Mouse (Mus musculus) hindbrain, embryonic 15.5 days (tissue): ENCODE results near the gene Mmgt2. TPM values are rescaled to one million over a fixed set of nuclear protein-coding genes. Genes with fewer than 3 reads are reported as not detected.
A peak's percentile ranks its signal among the peaks of the same experiment; 100 is the strongest.
"Not testable (repeated sequence)": the region's sequence is repeated elsewhere in the genome, so short reads cannot be mapped to it uniquely, and the experiment has no call there.

Experiments used
- ATAC-seq: fragments of 200-750 bp; cut with Nextera tagmentation; 2 replicates; pipeline ENCODE4 v1.8.0; 2017; ENCODE audit warnings: low read depth, moderate number of reproducible peaks, moderate TSS enrichment; ENCODE audit not compliant: low FRiP score
- H3K27ac ChIP-seq: fragments of 300-500 bp; sonication (generic); replicated peaks from 2 replicates; pipeline ENCODE4 v1.5.1; 2015; ENCODE audit warnings: mild to moderate bottlenecking, inconsistent platforms
- H3K27me3 ChIP-seq: fragments of 300-500 bp; sonication (generic); 2 replicates; pipeline ENCODE4 v1.6.1; 2015; ENCODE audit warnings: control low read depth, inconsistent platforms
- H3K36me3 ChIP-seq: fragments of 300-500 bp; sonication (generic); 2 replicates; pipeline ENCODE4 v1.6.1; 2015; ENCODE audit warnings: control low read depth, inconsistent platforms
- H3K4me1 ChIP-seq: fragments of 300-500 bp; sonication (generic); replicated peaks from 2 replicates; pipeline ENCODE4 v1.6.1; 2015; ENCODE audit warnings: control low read depth, inconsistent platforms
- H3K4me2 ChIP-seq: fragments of 300-500 bp; sonication (generic); 2 replicates; pipeline ENCODE4 v1.6.1; 2015; ENCODE audit warnings: moderate library complexity, mild to moderate bottlenecking, inconsistent platforms
- H3K4me3 ChIP-seq: fragments of 300-500 bp; sonication (generic); 2 replicates; pipeline ENCODE4 v1.5.1; 2015; ENCODE audit warnings: mild to moderate bottlenecking, inconsistent platforms
- H3K9ac ChIP-seq: fragments of 300-500 bp; sonication (generic); 2 replicates; pipeline ENCODE4 v1.6.1; 2015; ENCODE audit warnings: inconsistent platforms
- H3K9me3 ChIP-seq: fragments of 300-500 bp; sonication (generic); 2 replicates; pipeline ENCODE4 v1.6.1; 2016; ENCODE audit warnings: control low read depth, inconsistent platforms
- WGBS: fragments of 180-500 bp; shearing (Covaris S2); methylation state at CpG from one replicate; pipeline ENCODE4 v1.1.7; 2015; 5-methylcytosine and 5-hydroxymethylcytosine counted together
- polyA plus RNA-seq: library from polyadenylated mRNA; unstranded; fragments of >200 nt; fragmentation: Nextera tagmentation; extraction: Ambion mirVana; gene quantifications from 2 replicates; pipeline ENCODE4 v1.2.1, GENCODE M21; 2015

Mmgt2 gene
- polyA plus RNA-seq, 1 experiment from 2014 or later = 23.7 TPM

DNA sequence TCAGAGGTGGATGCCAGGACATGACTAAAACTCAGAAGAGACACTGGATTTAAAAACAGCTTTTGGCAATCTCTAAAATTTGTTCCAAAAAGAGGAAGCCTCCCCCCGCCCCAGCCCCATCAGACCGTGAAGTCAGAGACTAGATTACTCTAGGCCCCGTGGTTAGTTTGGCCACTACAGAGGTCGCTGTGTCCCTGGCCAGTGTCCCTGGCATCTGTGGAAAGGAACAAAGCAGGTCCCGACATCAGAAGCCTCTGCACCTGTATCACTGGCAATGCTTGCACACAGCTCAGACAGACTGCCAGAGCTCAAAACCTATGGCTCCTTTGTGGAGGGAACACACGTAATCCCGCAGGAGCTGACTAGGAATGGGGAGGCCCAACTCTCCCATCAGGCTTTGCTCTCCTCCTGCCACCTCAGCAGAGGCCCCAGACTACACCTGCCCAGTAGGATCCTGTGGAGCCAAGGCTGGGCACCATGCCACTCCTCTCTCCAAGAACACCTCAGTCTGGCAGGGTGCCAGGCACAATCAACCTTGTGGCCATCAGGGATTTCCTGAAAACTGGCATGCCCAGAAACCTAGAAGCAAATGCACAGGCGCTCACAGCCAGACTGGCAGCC is 5.3 kb upstream of the Mmgt2 start:
- Histone ChIP-seq H3K27ac (peak overlapping the region; percentile 55), H3K36me3 (no peaks in the 10 kb centered on the region), H3K4me2 (no peak overlapping the region), H3K4me3 (no peak overlapping the region), H3K27me3 (no peaks in the 10 kb centered on the region), H3K9me3 (no peaks in the 10 kb centered on the region), H3K9ac (no peak overlapping the region), H3K4me1 (peaks cover 54% of the 10 kb centered on the region)
- 67% methylated on average over 8 of the region's 8 CpGs for WGBS
- ATAC-seq = no peak

DNA sequence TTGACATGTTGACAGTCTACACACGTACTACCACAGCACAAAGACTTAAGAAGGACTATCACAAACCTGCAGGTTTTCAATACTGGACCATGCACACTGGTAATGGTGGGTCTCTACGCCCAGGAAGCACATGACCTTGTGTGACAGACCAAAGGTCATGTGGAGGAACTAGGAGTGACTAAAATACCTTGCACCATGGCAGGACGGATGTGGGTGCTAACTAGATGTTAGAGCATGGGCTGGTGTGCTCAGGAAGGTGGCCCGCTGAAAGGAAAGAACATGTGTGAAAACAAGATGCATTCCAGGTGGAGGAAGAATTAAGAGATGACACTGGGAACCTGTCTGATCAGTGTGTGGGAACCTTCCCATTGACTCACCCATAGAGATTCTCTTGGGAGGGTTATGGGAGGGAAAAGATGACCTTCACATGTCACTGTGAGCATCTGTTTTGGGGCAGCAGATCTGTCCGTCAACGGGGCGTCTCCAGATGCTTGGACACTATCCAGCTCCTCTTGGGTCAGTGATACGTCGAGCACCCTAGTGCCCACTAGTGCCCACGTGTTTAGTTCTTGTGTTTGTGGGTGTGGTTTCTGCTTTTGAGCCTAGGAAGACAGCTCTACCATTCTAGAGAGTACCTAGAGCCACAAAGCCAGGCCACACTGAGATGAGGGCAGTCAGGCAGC is 4.6 kb upstream of the Mmgt2 start:
- Histone ChIP-seq H3K27me3 (no peaks in the 10 kb centered on the region), H3K4me1 (peaks cover 56% of the 10 kb centered on the region), H3K4me3 (no peak overlapping the region), H3K36me3 (no peaks in the 10 kb centered on the region), H3K9ac (no peak overlapping the region), H3K27ac (peak overlapping the region; percentile 55; the same call in 1 of the 2 replicates), H3K9me3 (no peaks in the 10 kb centered on the region), H3K4me2 (no peak overlapping the region)
- ATAC-seq = no peak
- WGBS = 83% methylated on average over 10 of the region's 10 CpGs

DNA sequence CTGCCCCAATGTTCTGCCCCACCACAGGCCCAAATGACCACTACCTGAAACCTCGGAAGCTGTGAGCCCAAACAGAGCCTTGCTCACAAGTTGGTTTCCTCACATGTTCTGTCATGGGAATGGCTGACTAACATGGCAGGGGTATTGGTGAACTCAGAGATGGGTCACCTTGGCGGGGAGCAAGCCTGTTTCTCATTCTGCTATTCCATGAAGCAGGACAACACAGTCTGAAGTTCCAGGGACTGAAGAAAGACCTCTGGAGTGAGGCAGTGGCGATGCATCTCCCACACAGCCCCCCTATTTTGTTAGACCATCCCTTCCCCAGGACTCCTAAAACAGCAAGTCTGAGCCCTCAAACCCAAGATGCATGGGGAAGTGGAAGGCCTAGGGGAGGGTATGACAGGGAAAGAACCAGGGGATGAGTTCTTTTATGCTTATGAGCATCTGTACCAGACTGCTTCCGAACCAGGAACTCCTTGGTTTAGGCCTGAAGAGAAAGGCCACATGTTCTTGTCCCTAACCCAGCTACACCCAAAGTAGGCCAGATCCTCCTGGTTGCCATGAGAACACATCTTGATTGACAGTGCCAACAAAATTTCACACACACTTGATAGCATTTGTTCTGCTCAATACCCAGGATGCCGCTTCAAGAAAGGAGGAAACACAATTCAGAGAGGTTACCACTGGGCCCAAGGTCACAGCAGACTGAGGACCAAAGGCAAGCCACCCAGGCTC is 3.7 kb upstream of the Mmgt2 start:
- Histone ChIP-seq H3K4me2 (no peak overlapping the region), H3K36me3 (no peaks in the 10 kb centered on the region), H3K9me3 (no peaks in the 10 kb centered on the region), H3K4me3 (no peak overlapping the region), H3K27ac (no peak overlapping the region), H3K4me1 (peaks cover 63% of the 10 kb centered on the region), H3K27me3 (no peaks in the 10 kb centered on the region), H3K9ac (no peak overlapping the region)
- 86% methylated on average over 5 of the region's 5 CpGs for WGBS
- no peak for ATAC-seq

DNA sequence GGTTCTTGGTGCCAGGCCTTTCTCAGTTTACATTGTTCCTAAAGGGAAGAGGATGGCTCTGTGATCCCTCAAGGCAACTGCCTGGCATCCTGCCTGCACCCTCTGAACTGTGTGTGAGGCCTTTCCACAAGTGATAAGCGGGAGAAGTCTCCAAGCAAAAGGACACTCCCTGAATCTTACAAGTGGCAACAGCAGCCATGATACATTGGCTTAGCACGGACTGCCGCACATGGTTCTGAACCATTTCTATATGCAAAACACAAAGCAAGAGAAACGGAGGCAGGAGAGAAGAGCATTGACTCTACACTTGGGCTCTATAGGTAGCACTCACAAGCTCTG is 3.2 kb upstream of the Mmgt2 start:
- Histone ChIP-seq H3K27ac (no peak overlapping the region), H3K9ac (no peak overlapping the region)
- 81% methylated on average over 4 of the region's 4 CpGs for WGBS

DNA sequence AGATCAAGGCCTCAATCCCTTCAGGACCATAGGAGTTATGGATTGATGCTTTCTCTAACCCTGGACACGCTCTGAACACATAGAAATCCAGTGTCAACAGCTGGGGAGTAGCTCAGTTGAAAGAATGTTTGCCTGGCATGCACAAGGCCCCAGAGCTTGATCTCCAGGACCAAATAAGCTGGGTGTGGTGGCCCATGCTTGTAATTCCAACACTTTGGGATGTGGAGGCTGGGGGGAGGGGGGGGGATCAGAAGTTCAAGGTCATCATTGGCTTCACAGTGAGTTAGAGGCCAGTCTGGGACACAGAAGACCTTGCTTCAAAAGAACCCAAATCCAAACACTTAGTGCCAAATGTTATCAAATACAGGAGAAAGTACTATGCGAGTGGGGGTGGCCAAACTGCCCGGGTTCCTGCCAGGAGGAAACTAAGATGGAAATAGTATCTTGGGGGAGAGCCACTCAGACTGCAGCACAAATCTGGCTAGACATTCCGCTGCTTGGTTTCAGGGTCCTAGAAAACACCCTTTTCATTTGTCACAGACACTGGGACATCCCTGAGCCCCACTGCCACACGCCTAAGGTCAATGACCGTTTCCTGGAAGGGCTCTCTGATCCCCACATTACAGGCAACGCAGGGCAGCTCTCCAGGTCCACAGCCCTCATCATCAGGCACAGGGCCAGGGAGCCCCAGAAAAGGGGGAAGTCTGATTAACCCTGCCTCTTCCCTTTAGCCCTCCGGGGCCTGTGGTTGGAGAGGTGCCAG is 2.6 kb upstream of the Mmgt2 start:
- H3K4me3 ChIP-seq = peak overlapping the region; percentile 87
- H3K4me2 ChIP-seq = peak overlapping the region; percentile 93
- peak overlapping the region; percentile 32; the same call in 1 of the 2 replicates for H3K9ac ChIP-seq
- 35% methylated on average over 8 of the region's 8 CpGs for WGBS
- no peaks in the 10 kb centered on the region for H3K9me3 ChIP-seq
- peak overlapping the region; percentile 56; the same call in 1 of the 2 replicates for H3K27ac ChIP-seq
- no peaks in the 10 kb centered on the region for H3K27me3 ChIP-seq
- H3K4me1 ChIP-seq = peaks cover 63% of the 10 kb centered on the region
- no peak for ATAC-seq
- no peaks in the 10 kb centered on the region for H3K36me3 ChIP-seq

More for the DNA sequence above, 3.2 kb upstream of the Mmgt2 start:
- Histone ChIP-seq H3K27me3 (no peaks in the 10 kb centered on the region), H3K4me3 (no peak overlapping the region), H3K36me3 (no peaks in the 10 kb centered on the region), H3K4me1 (peaks cover 63% of the 10 kb centered on the region), H3K4me2 (peak overlapping the region; percentile 93), H3K9me3 (no peaks in the 10 kb centered on the region)
- ATAC-seq = no peak

DNA sequence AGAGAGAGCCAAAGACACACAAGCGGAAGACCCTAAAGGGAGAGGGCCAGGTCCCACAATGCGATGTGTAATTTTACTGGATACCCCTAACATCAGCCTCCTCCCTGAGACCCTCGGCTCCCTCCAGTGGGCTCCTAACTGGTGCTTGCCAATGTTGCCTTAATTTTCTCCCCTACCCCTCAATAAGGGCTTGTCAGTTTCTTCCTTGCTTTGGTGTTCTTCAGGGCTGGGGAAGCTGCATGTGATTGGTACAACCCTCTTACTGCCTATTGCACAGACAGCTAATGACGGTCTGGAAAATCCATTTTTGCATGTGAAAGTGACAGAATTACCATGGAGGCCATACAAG is 2.0 kb upstream of the Mmgt2 start:
- Histone ChIP-seq H3K27me3 (no peaks in the 10 kb centered on the region), H3K27ac (peak overlapping the region; percentile 56), H3K4me3 (peak overlapping the region; percentile 87), H3K9ac (peak overlapping the region; percentile 32; the same call in 1 of the 2 replicates), H3K4me2 (peak overlapping the region; percentile 93), H3K4me1 (peaks cover 63% of the 10 kb centered on the region), H3K9me3 (no peaks in the 10 kb centered on the region), H3K36me3 (no peaks in the 10 kb centered on the region)
- 25% methylated on average over 4 of the region's 4 CpGs for WGBS
- no peak for ATAC-seq

DNA sequence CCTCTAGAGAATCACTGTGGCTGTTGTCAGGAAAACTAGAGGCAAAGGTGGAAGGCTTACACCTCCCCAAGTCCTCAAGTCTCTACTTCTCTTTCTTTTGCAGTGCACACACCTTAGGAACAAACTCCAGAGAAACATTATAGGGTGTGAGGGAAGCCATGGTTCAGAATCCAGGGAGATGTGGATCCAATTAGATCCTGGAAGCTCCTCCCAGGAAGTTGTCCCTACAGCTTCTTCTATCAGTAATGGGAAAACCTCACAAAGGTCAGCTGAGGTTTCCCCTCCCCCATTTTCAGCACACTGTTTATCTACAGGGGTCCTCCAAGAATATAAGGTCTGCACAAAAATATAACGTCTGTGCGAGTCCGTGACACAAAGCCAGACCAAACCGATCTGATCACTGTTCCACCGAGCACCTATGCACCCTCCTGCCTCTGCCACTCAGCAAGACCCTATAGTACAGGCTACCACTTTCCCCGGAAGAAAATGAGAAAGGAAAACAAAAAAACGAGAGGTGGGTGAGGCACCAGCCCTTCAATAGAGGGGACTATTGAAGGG is 1.4 kb upstream of the Mmgt2 start:
- H3K4me1 ChIP-seq = peaks cover 63% of the 10 kb centered on the region
- 53% methylated on average over 7 of the region's 7 CpGs for WGBS
- H3K9ac ChIP-seq = peak overlapping the region; percentile 69; the same call in 1 of the 2 replicates
- H3K27ac ChIP-seq = peak overlapping the region; percentile 56; the same call in 1 of the 2 replicates
- no peaks in the 10 kb centered on the region for H3K27me3 ChIP-seq
- H3K4me2 ChIP-seq = peak overlapping the region; percentile 93
- H3K4me3 ChIP-seq = peak overlapping the region; percentile 87
- no peak for ATAC-seq
- no peaks in the 10 kb centered on the region for H3K9me3 ChIP-seq
- no peaks in the 10 kb centered on the region for H3K36me3 ChIP-seq

DNA sequence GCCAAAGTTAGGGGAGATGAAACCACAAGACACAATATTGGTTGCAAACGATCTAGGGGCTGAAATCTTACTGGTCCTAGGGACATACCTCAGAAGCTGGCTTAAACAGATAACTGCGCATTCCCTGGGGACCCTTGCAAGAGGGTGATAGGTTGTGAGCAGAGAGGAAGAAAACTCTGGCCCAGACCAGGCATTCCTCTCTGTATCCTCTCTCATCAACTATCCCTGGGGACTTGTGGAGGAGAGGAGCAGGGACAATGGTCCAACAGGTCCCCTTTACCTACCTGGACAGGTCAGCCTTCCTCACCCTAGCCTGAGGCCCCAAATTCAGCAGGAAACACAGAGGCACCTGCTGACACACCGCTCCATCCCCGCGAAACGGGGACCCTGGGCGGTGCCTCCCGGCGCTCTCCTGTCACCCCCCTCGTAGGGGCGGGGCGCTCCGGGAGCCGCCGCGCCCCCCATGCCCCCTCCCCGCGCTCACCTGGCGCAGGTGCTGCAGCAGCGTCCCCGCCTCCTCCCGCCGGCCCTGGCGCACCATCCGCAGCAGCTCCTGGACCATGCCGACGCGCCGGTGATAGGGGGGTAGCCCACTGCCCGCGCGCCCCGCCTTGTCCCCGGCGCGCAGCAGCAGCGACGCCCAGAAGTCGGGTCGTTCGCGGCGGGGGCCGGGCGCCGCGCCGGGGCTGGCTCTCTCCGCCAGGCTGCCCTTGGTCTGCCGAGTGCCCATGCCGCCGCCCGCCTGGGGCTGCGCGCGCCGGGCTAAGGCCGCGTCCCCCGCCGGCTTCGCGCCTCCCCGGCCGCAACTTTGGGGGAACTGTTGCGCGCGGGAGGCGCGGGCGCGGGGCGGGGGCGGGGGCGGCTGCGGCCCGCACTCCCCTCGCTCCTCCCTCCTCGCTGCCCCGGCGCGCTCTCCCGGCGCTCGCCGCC is 538 bp upstream of the Mmgt2 start, which contains the start of gene Lrrc75a:
TSS of gene Lrrc75a (minus strand) at position 863 of the 930 bp plus-strand sequence.
- Histone ChIP-seq H3K9ac (peak within 1 kb of the TSS; percentile 69), H3K9me3 (no peaks in the 10 kb centered on the region), H3K4me1 (peaks cover 59% of the 10 kb centered on the region), H3K27ac (peak within 1 kb of the TSS; percentile 49), H3K4me2 (peak within 1 kb of the TSS; percentile 93), H3K4me3 (peak within 1 kb of the TSS; percentile 87), H3K36me3 (no peaks in the 10 kb centered on the region), H3K27me3 (no peaks in the 10 kb centered on the region)
- peak; percentile 57 for ATAC-seq
- WGBS = under 1% methylated on average over 55 of the region's 86 CpGs

DNA sequence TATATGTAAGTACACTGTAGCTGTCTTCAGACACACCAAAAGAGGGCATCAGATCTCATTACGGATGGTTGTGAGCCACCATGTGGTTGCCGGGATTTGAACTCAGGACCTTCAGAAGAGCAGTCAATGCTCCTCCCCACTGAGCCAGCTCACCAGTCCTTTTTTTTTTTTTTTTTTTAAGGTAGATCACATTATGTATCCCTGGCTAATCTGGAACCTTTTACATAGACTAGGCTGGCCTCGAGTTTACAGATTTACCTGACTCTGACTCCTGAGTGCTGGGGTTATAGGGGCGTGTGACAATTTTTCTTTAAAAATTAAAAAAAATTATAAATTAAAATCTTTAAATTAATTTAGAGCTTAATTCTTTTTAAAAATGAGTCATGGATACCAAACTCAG is 1.3 kb downstream of the Mmgt2 start:
- H3K4me3 ChIP-seq, H3K9me3 ChIP-seq, H3K27me3 ChIP-seq, H3K36me3 ChIP-seq, ATAC-seq, H3K27ac ChIP-seq, H3K9ac ChIP-seq: not testable (repeated sequence)
- Histone ChIP-seq H3K4me2 (0 out of 2 replicates have a peak overlapping the region, but pooled peaks have one; percentile 93), H3K4me1 (peaks cover 41% of the 10 kb centered on the region)
- WGBS = 84% methylated on average over 4 of the region's 4 CpGs

DNA sequence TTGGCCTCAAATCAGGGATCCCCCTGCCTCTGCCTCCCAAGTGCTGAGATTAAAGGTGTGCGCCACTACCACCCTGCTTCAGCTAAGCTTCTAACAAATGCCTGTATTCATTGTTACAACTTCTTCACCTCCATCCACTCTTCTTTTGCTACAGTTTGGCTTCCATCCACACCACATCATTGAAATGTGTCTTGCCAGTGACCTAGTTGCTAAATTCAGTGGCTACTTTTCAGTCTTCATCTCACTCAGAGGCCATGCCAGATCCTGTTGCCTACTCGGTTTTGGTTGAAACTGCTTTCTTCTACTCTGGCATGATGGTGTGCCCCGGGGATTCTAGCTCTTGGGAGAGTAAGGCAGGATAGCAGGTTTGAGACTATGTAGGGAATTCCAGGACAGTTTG is 3.1 kb downstream of the Mmgt2 start:
- Histone ChIP-seq H3K36me3 (no peaks in the 10 kb centered on the region), H3K9ac (no peak overlapping the region), H3K27me3 (no peaks in the 10 kb centered on the region), H3K4me1 (peaks cover 24% of the 10 kb centered on the region), H3K27ac (no peak overlapping the region), H3K9me3 (no peaks in the 10 kb centered on the region), H3K4me2 (no peak overlapping the region), H3K4me3 (no peak overlapping the region)
- 91% methylated on average over 3 of the region's 3 CpGs for WGBS
- no peak for ATAC-seq

DNA sequence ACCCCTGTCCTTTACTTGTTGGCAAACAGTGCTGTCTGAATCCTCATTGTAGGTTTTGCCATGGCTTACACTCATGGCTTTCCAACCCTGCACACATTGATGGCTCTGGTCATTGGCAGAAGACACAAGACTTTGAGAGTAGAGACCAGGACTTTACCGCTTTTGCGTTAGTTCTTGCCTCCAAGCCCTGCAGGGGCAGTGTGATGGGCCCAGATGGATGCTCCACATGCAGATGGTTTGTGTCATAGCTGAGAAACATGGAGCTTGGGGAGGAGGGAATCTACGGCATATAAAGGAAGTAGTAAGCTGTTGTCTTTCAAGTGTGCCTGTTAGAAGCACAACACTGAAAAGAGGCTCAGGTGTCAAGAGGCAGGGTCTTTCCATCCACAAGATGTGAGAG is 3.6 kb downstream of the Mmgt2 start:
- 85% methylated on average over 3 of the region's 3 CpGs for WGBS
- H3K4me2 ChIP-seq = no peak overlapping the region
- no peak for ATAC-seq
- no peak overlapping the region for H3K27ac ChIP-seq
- H3K9ac ChIP-seq = no peak overlapping the region
- no peaks in the 10 kb centered on the region for H3K9me3 ChIP-seq
- H3K36me3 ChIP-seq = no peaks in the 10 kb centered on the region
- peaks cover 18% of the 10 kb centered on the region for H3K4me1 ChIP-seq
- no peak overlapping the region for H3K4me3 ChIP-seq
- no peaks in the 10 kb centered on the region for H3K27me3 ChIP-seq
